Mouse (Mus musculus) intestine, embryonic 14.5 days (tissue): ENCODE data around the gene Tmem123. TPM values are rescaled to one million over a fixed set of nuclear protein-coding genes. Genes with fewer than 3 reads are reported as not detected.

Source experiments
- ATAC-seq: fragments of 200-750 bp; cut with Nextera tagmentation; replicated peaks from 2 replicates; pipeline ENCODE4 v1.8.0; 2017; ENCODE audit warnings: low read depth, moderate number of reproducible peaks, moderate TSS enrichment, moderate library complexity; ENCODE audit not compliant: low FRiP score, low TSS enrichment
- DNase-seq: peaks from one replicate; pipeline ENCODE4 v3.0.0-alpha.2; 2018; ENCODE audit warnings: low spot score
- H3K27ac ChIP-seq: fragments of 300-500 bp; sonication (generic); 2 replicates; pipeline ENCODE4 v1.5.1; 2014; ENCODE audit warnings: low read depth, mild to moderate bottlenecking, control low read depth
- H3K27me3 ChIP-seq: fragments of 300-500 bp; sonication (generic); replicated peaks from 2 replicates; pipeline ENCODE4 v1.6.1; 2014; ENCODE audit warnings: low read length, control low read depth; ENCODE audit not compliant: control insufficient read depth, insufficient read depth
- H3K36me3 ChIP-seq: fragments of 300-500 bp; sonication (generic); 2 replicates; pipeline ENCODE4 v1.6.1; 2014; ENCODE audit warnings: low read length, control low read depth; ENCODE audit not compliant: control insufficient read depth, insufficient read depth
- H3K4me1 ChIP-seq: fragments of 300-500 bp; sonication (generic); replicated peaks from 2 replicates; pipeline ENCODE4 v1.6.1; 2014; ENCODE audit warnings: low read length, control low read depth, mixed read lengths; ENCODE audit not compliant: control insufficient read depth, insufficient read depth
- H3K4me2 ChIP-seq: fragments of 300-500 bp; sonication (generic); 2 replicates; pipeline ENCODE4 v1.6.1; 2014; ENCODE audit warnings: low read length
- H3K4me3 ChIP-seq: fragments of 300-500 bp; sonication (generic); 2 replicates; pipeline ENCODE4 v1.5.1; 2014; ENCODE audit warnings: low read depth, low read length, control low read depth, mixed read lengths
- H3K9ac ChIP-seq: fragments of 300-500 bp; sonication (generic); 2 replicates; pipeline ENCODE4 v1.6.1; 2014; ENCODE audit warnings: mild to moderate bottlenecking, low read length
- H3K9me3 ChIP-seq: fragments of 300-500 bp; sonication (generic); 2 replicates; pipeline ENCODE4 v1.6.1; 2016; ENCODE audit warnings: low read length, control low read depth; ENCODE audit not compliant: control insufficient read depth
- WGBS: fragments of 180-500 bp; shearing (Covaris S2); extraction: QIAGEN DNeasy Blood & Tissue Kit; methylation state at CpG from one replicate; pipeline ENCODE4 v1.1.7; 2014; 5-methylcytosine and 5-hydroxymethylcytosine counted together
- polyA plus RNA-seq: library from polyadenylated mRNA; unstranded; fragments of >200 nt; fragmentation: Nextera tagmentation; extraction: Ambion mirVana; gene quantifications from 2 replicates; pipeline ENCODE4 v1.2.1, GENCODE M21; 2014

Gene Tmem123
- polyA plus RNA-seq, 1 experiment from 2014 or later, result 92.2 TPM

DNA sequence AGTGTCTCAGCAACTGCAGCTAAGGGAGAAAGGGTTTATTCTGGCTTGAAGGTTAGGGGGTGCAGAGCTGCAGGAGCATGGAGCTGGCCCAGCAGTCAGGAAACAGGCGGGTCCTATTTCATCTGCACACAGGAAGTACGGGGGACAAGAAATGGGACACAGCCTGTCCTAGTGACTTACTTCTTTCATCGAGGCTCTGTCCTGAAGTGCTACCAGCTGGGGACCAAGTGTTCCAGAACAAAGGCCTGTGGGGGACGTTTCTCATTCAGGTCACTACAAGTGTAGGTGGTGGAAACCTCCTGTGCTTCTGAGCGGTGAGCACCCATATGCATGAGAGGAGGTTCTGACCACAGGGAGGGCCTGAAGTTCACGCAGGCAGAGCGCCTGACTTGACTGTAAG lies 14.9 kb downstream of the Tmem123 start:
- ATAC-seq (no peak), DNase-seq (no peak)
- Histone ChIP-seq H3K27me3 (no peaks in the 10 kb centered on the region), H3K9ac (no peak overlapping the region), H3K27ac (no peak overlapping the region), H3K4me3 (no peak overlapping the region), H3K9me3 (no peaks in the 10 kb centered on the region), H3K36me3 (peaks cover 24% of the 10 kb centered on the region; the same call in 1 of the 2 replicates), H3K4me1 (no peaks in the 10 kb centered on the region), H3K4me2 (no peak overlapping the region)
- WGBS, result 81% methylated on average over 7 of the region's 7 CpGs

DNA sequence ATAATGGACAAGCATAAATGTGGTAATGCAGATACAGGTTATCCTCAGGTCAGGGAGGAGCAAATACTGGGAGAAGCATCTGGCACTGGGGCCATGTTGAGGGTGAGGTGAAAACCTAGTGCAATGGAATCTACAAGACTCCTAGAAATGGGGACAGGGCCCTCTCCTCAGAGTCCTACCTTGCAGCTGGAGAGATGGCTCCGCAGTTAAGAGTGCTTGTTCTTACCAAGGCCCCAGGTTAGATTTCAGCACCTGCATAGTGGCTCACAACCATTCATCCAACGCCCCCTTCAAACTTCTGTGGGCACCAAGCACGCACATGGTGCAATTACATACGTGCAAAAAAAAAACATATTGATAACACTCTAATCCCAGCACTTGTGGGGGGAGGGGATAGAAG lies 15.9 kb downstream of the Tmem123 start:
- no peak overlapping the region for H3K27ac ChIP-seq
- no peak overlapping the region for H3K4me2 ChIP-seq
- DNase-seq (no peak), ATAC-seq (no peak)
- no peaks in the 10 kb centered on the region for H3K4me1 ChIP-seq
- no peak overlapping the region for H3K4me3 ChIP-seq
- no peak overlapping the region for H3K9ac ChIP-seq
- peaks cover 21% of the 10 kb centered on the region; the same call in 1 of the 2 replicates for H3K36me3 ChIP-seq
- no peaks in the 10 kb centered on the region for H3K9me3 ChIP-seq
- H3K27me3 ChIP-seq, result no peaks in the 10 kb centered on the region
- 92% methylated on average over 4 of the region's 4 CpGs for WGBS

DNA sequence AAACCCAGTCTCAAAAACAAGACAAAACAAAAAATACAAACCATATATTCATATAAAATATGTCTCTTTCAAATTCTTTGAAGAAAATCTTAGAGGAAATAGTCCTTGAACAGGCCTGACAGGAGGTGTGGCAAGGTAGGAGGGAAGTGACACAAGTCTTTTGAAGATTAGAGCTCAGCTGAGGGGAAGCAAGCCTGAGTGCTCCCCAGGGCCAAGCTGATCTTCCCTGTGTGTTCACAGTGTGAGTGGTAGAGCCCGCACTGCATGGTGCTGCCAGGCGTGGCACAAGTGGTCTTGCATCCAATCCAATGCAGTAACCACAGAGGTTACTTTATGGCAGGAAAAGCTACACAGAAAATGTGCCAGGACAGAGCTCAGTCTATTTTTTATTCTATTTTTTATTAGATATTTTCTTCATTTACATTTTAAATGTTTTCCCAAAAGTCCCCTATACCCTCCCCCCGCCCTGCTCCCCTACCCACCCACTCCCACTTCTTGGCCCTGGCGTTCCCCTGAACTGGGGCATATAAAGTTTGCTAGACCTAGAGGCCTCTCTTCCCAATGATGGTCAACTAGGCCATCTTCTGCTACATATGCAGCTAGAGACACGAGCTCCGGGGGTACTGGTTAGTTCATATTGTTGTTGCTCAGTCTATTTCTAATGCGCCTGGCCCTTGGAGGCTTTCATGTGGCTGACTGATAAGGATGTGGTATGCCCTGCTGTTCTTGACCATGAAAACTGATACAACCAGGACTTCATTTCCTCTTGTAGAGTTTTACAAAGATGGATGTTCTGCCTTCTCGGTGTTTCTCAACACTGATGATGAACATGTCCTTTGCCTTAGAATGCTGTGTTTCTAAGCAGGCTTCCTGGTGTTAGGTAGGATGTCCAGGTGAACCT lies 16.7 kb downstream of the Tmem123 start:
- Histone ChIP-seq H3K27me3 (no peaks in the 10 kb centered on the region), H3K4me2 (no peak overlapping the region), H3K9ac (no peak overlapping the region), H3K4me3 (no peak overlapping the region), H3K9me3 (no peaks in the 10 kb centered on the region), H3K4me1 (no peaks in the 10 kb centered on the region), H3K27ac (no peak overlapping the region), H3K36me3 (peaks cover 25% of the 10 kb centered on the region; the same call in 1 of the 2 replicates)
- DNase-seq, result no peak
- 94% methylated on average over 8 of the region's 8 CpGs for WGBS
- ATAC-seq, result no peak

DNA sequence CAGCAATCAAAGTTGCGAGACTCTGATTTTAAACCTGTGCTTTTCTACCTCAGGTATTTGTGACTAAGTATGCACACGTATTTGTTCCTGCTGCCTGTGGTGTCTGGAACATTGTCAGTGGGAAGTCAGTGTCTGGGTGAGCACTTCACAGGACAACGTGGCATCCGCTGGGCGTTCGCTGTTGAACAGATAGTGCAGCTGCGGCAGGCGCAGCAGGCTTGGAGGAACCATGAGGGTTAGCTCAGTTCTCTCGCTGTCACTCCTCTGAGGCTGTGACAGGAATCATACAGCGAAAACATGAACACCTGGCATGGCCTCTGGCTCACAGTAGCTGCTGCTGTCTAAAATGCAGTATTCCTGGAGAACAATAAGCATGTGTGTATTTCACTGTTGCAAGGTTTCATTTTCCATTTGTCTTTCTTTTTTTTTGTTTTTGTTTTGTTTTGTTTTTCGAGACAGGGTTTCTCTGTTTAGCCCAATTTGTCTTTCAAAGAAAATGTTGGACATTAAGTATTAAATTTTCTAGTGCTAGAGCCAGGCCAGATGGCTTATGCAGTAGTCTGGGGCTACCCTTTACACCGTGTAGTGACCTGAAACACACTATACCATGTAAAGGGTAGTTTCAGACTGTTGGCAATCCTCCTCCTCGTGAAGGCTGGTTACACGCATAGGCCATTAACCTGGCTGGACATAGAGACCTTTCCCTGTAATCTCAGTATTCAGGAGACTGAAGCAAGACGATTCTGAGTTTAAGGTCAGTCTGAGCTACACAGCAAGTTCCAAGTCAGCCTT lies 20.2 kb downstream of the Tmem123 start:
- Histone ChIP-seq H3K9ac (no peak overlapping the region), H3K27me3 (no peaks in the 10 kb centered on the region), H3K4me3 (no peak overlapping the region), H3K4me2 (no peak overlapping the region), H3K4me1 (no peaks in the 10 kb centered on the region), H3K27ac (peak overlapping the region; percentile 24; the same call in 1 of the 2 replicates), H3K36me3 (peaks cover 22% of the 10 kb centered on the region; the same call in 1 of the 2 replicates), H3K9me3 (no peaks in the 10 kb centered on the region)
- 85% methylated on average over 15 of the region's 15 CpGs for WGBS
- peak; percentile 47 for DNase-seq
- no peak for ATAC-seq

GRCm38 (mm10) chr9:7784615-7785012 lies 20.8 kb downstream of the Tmem123 start:
- no peaks in the 10 kb centered on the region for H3K4me1 ChIP-seq
- WGBS, result 31% methylated on average over 1 of the region's 1 CpGs
- peak overlapping the region; percentile 24; the same call in 1 of the 2 replicates for H3K27ac ChIP-seq
- no peaks in the 10 kb centered on the region for H3K27me3 ChIP-seq
- H3K4me2 ChIP-seq, result no peak overlapping the region
- H3K9me3 ChIP-seq, result no peaks in the 10 kb centered on the region
- no peak overlapping the region for H3K4me3 ChIP-seq
- 0 out of 2 replicates have a peak, but pooled peaks have one; percentile 41 for ATAC-seq
- DNase-seq, result no peak
- no peak overlapping the region for H3K9ac ChIP-seq
- peaks cover 17% of the 10 kb centered on the region; the same call in 1 of the 2 replicates for H3K36me3 ChIP-seq

GRCm38 (mm10) chr9:7785396-7785795 lies 21.6 kb downstream of the Tmem123 start:
- 81% methylated on average over 3 of the region's 3 CpGs for WGBS
- Histone ChIP-seq H3K4me2 (no peak overlapping the region), H3K9ac (no peak overlapping the region), H3K36me3 (peaks cover 17% of the 10 kb centered on the region), H3K27me3 (no peaks in the 10 kb centered on the region), H3K9me3 (no peaks in the 10 kb centered on the region), H3K4me3 (no peak overlapping the region), H3K4me1 (no peaks in the 10 kb centered on the region), H3K27ac (no peak overlapping the region)
- DNase-seq (no peak), ATAC-seq (no peak)

GRCm38 (mm10) chr9:7786086-7786485 lies 22.2 kb downstream of the Tmem123 start:
- Histone ChIP-seq H3K4me1 (no peaks in the 10 kb centered on the region), H3K9ac (no peak overlapping the region), H3K27me3 (no peaks in the 10 kb centered on the region), H3K27ac (no peak overlapping the region), H3K4me2 (no peak overlapping the region), H3K9me3 (no peaks in the 10 kb centered on the region), H3K36me3 (peaks cover 22% of the 10 kb centered on the region), H3K4me3 (no peak overlapping the region)
- 93% methylated on average over 7 of the region's 7 CpGs for WGBS
- peak; percentile 46 for DNase-seq
- no peak for ATAC-seq

GRCm38 (mm10) chr9:7788411-7788810 lies 24.6 kb downstream of the Tmem123 start:
- no peaks in the 10 kb centered on the region for H3K4me1 ChIP-seq
- WGBS, result 88% methylated on average over 6 of the region's 6 CpGs
- H3K36me3 ChIP-seq, result peaks cover 31% of the 10 kb centered on the region
- no peaks in the 10 kb centered on the region for H3K27me3 ChIP-seq
- no peak overlapping the region for H3K9ac ChIP-seq
- no peak overlapping the region for H3K27ac ChIP-seq
- peak; percentile 24 for DNase-seq
- no peaks in the 10 kb centered on the region for H3K9me3 ChIP-seq
- H3K4me2 ChIP-seq, result no peak overlapping the region
- H3K4me3 ChIP-seq, result no peak overlapping the region
- ATAC-seq, result no peak
